Mouse (Mus musculus) G1E (cell line): Measurements from ENCODE around the gene Lrp1. TPM values are rescaled to one million over a fixed set of nuclear protein-coding genes. Genes with fewer than 3 reads are reported as not detected.
A peak's percentile ranks its signal among the peaks of the same experiment; 100 is the strongest.

Experiments used
- ATAC-seq: 2 replicates; pipeline ENCODE4 v1.8.0; 2016; ENCODE audit warnings: mild to moderate bottlenecking; ENCODE audit not compliant: insufficient number of reproducible peaks, poor library complexity, low FRiP score, severe bottlenecking; ENCODE audit errors: extremely low read depth
- DNase-seq: peaks from one replicate; pipeline ENCODE4 v3.0.0; 2012; ENCODE audit warnings: low spot score
- H3K27me3 ChIP-seq: 2 replicates; pipeline ENCODE4 v1.6.1; 2012; ENCODE audit warnings: mild to moderate bottlenecking, low read length, inconsistent platforms; ENCODE audit not compliant: insufficient read depth
- H3K36me3 ChIP-seq: replicated peaks from 2 replicates; pipeline ENCODE3; 2012; ENCODE audit warnings: mild to moderate bottlenecking, inconsistent platforms
- H3K4me1 ChIP-seq: 2 replicates; pipeline ENCODE4 v1.6.1; 2012; ENCODE audit warnings: low read depth, low read length, inconsistent platforms, mixed read lengths; ENCODE audit not compliant: insufficient read depth
- H3K4me3 ChIP-seq: 2 replicates; pipeline ENCODE4 v1.5.1; 2012; ENCODE audit warnings: low read depth, mild to moderate bottlenecking, inconsistent platforms, low read length, moderate library complexity, mixed read lengths
- H3K9me3 ChIP-seq: replicated peaks from 2 replicates; pipeline ENCODE4 v1.6.1; 2012; ENCODE audit warnings: inconsistent platforms
- CTCF ChIP-seq: IDR thresholded peaks from 2 replicates; pipeline ENCODE4 v1.5.1; 2012; ENCODE audit warnings: low read depth, low read length, inconsistent platforms, mixed read lengths
- GATA1 ChIP-seq: IDR thresholded peaks from 2 replicates; pipeline ENCODE4 v1.6.1; 2012; ENCODE audit warnings: borderline replicate concordance, low read length, inconsistent platforms, mixed read lengths
- GATA2 ChIP-seq: IDR thresholded peaks from 2 replicates; pipeline ENCODE4 v1.6.1; 2012; ENCODE audit warnings: low read depth, low read length, inconsistent platforms, borderline replicate concordance
- POLR2AphosphoS5 ChIP-seq: IDR thresholded peaks from 2 replicates; pipeline ENCODE4 v1.6.1; 2012; ENCODE audit warnings: low read depth, low read length, inconsistent platforms; ENCODE audit not compliant: insufficient replicate concordance
- TAL1 ChIP-seq: conservative IDR thresholded peaks from 2 replicates; pipeline ENCODE4 v1.6.1; 2012; ENCODE audit warnings: low read depth, low read length, inconsistent platforms, mixed read lengths
- polyA plus RNA-seq: library from polyadenylated mRNA; stranded (reverse); fragments of >175 nt; gene quantifications from 2 replicates; pipeline ENCODE4 v1.2.3, GENCODE M21; 2012
- total RNA-seq, 2 experiments: library from RNA; stranded (forward) in 1 of 2; stranded (reverse) in 1 of 2; fragments of 200-1000 nt in 1 of 2; fragments of >200 nt in 1 of 2; fragmentation: Nextera tagmentation in 1 of 2; gene quantifications; 2 replicates each; pipeline ENCODE4 v1.2.3; 2014 to 2017

Lrp1 gene
- total RNA-seq (2014; fragmentation: Nextera tagmentation) (0.30 TPM in 1 of 2 replicates, not detected in the other), total RNA-seq (2017) (0.06 and 0.27 TPM in 2 replicates), polyA plus RNA-seq (0.67 and 0.86 TPM in 2 replicates)

GRCm38 (mm10) chr10:127620406-127621190 is at the start of gene Lrp1:
TSS of gene Lrp1 (minus strand) at chr10:127621148.
- Histone ChIP-seq H3K36me3 (no peaks in the 10 kb centered on the region), H3K9me3 (no peaks in the 10 kb centered on the region; the same call in 1 of the 2 replicates), H3K27me3 (peaks cover 71% of the 10 kb centered on the region), H3K4me1 (peaks cover 11% of the 10 kb centered on the region), H3K4me3 (no peak within 1 kb of the TSS; the same call in 1 of the 2 replicates)
- TF ChIP-seq TAL1: no peak
- no peak for TF ChIP-seq CTCF
- DNase-seq (no peak), ATAC-seq (no peak)

GRCm38 (mm10) chr10:127670185-127670584 is 49.2 kb upstream of the Lrp1 start:
- H3K4me1 ChIP-seq: peaks cover 64% of the 10 kb centered on the region
- no peak overlapping the region for H3K4me3 ChIP-seq
- DNase-seq (no peak), ATAC-seq (no peak)
- TF ChIP-seq CTCF: no peak
- no peak for TF ChIP-seq TAL1
- no peak for TF ChIP-seq GATA2
- no peak for TF ChIP-seq POLR2AphosphoS5
- no peak for TF ChIP-seq GATA1
- H3K27me3 ChIP-seq: no peaks in the 10 kb centered on the region
- no peaks in the 10 kb centered on the region for H3K36me3 ChIP-seq
- peaks cover 3% of the 10 kb centered on the region; the same call in 1 of the 2 replicates for H3K9me3 ChIP-seq

- Histone ChIP-seq H3K4me3 (peak overlapping the region; percentile 93; the same call in 1 of the 2 replicates), H3K4me1 (peaks cover 69% of the 10 kb centered on the region), H3K9me3 (0 out of 2 replicates have a peak, but pooled peaks cover 3% of the 10 kb centered on the region), H3K36me3 (peaks cover 10% of the 10 kb centered on the region), H3K27me3 (no peaks in the 10 kb centered on the region)
- no peak for TF ChIP-seq POLR2AphosphoS5
- TF ChIP-seq GATA1: no peak
- TF ChIP-seq TAL1: no peak
- no peak for TF ChIP-seq CTCF
- no peak for TF ChIP-seq GATA2
- no peak for ATAC-seq
- no peak for DNase-seq
These were observed 48.2 kb upstream of the Lrp1 start for GRCm38 (mm10) chr10:127669170-127669569.

DNA sequence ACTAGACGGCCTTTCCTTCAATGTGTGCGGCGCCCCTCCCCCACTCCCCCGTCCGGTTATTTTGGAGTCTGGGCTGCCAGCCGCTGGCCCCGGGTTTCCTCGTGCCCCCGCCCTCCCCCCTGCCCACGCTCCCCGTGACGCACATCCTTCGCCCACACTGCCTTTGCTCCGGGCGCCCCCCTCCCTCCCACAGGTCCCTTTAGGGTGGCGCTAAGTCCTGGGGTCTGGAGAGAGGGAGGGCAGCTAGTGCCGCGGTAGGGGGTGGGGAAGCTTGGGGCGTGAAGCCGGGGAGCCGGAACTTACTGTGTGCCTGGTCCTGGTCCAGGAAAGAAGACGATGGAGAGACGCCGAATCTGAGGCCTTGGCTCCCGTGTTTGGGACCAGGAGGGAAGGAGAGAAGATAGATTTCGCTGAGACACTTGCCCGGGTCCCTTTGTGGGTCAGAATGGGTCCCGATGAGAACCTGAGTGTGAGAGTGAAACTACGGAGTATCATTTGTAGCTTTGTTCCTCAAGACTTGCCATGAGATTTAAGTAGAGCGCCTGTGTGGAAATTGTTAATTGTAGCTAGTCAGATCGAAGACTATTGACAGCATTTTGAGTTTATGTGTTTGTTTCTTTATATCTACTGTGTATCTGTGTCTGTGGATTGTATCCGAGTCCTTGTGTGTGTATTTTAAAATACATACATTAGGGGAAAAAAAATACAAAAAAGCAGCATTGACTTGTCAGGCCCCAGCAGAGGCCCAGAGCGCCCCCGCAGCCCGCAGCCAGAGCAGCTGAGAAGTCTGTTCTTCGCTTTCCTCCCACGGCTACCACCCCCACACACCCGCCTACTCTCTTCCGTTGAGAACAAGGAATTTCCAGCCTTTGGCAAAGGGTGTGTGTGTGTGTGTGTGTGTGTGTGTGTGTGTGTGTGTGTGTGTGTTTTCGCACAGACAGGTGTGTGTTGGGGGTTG is 47.4 kb upstream of the Lrp1 start, which contains the start of gene Nab2:
TSS of gene Nab2 (minus strand) at position 476 of the 958 bp plus-strand sequence.
- ATAC-seq (peak; percentile 59), DNase-seq (peak; percentile 71)
- Histone ChIP-seq H3K9me3 (no peaks in the 10 kb centered on the region), H3K27me3 (no peaks in the 10 kb centered on the region), H3K36me3 (peaks cover 18% of the 10 kb centered on the region), H3K4me1 (peaks cover 71% of the 10 kb centered on the region), H3K4me3 (peak within 1 kb of the TSS; percentile 93)
- TF ChIP-seq CTCF (no peak), TAL1 (no peak), GATA2 (no peak), GATA1 (no peak), POLR2AphosphoS5 (no peak)

GRCm38 (mm10) chr10:127667269-127668092 is 46.5 kb upstream of the Lrp1 start:
- H3K4me1 ChIP-seq: peaks cover 78% of the 10 kb centered on the region
- H3K36me3 ChIP-seq: peaks cover 27% of the 10 kb centered on the region
- no peak for TF ChIP-seq GATA2
- no peak for TF ChIP-seq GATA1
- no peak for TF ChIP-seq CTCF
- TF ChIP-seq TAL1: no peak
- TF ChIP-seq POLR2AphosphoS5: no peak
- DNase-seq (peak; percentile 78), ATAC-seq (peak; percentile 52)
- H3K4me3 ChIP-seq: peak overlapping the region; percentile 93
- H3K27me3 ChIP-seq: no peaks in the 10 kb centered on the region
- no peaks in the 10 kb centered on the region for H3K9me3 ChIP-seq
